Mouse (Mus musculus) brown adipose tissue, adult 24 weeks (tissue): ENCODE results near the gene 4930451I11Rik. TPM values are rescaled to one million over a fixed set of nuclear protein-coding genes. Genes with fewer than 3 reads are reported as not detected.
A peak's percentile ranks its signal among the peaks of the same experiment; 100 is the strongest.

Experiments used
- H3K27ac ChIP-seq: fragments of 200-500 bp; replicated peaks from 2 replicates; pipeline ENCODE4 v1.5.1; 2012; ENCODE audit warnings: low read depth, mild to moderate bottlenecking, low read length
- H3K4me1 ChIP-seq: fragments of 200-500 bp; 2 replicates; pipeline ENCODE4 v1.6.1; 2012; ENCODE audit warnings: low read length, mixed read lengths; ENCODE audit not compliant: control insufficient read depth, insufficient read depth, insufficient read length
- H3K4me3 ChIP-seq: fragments of 200-500 bp; 2 replicates; pipeline ENCODE4 v1.5.1; 2012; ENCODE audit warnings: low read depth, mild to moderate bottlenecking, low read length, moderate library complexity; ENCODE audit not compliant: insufficient read depth
- polyA plus RNA-seq: library from polyadenylated mRNA; stranded (reverse); fragments of >200 nt; gene quantifications from 2 replicates; pipeline ENCODE4 v1.2.4, GENCODE M21; 2012; ENCODE audit not compliant: missing spikeins, insufficient read depth, insufficient read length

4930451I11Rik gene
- polyA plus RNA-seq, 1 experiment = not detected

- peak overlapping the region; percentile 97 for H3K27ac ChIP-seq
- no peaks in the 10 kb centered on the region; the same call in 1 of the 2 replicates for H3K4me1 ChIP-seq
- H3K4me3 ChIP-seq = peak overlapping the region; percentile 90
These were observed 32.4 kb downstream of the 4930451I11Rik start for GRCm38 (mm10) chr7:126799050-126799467.

- Histone ChIP-seq H3K27ac (peak overlapping the region; percentile 97), H3K4me3 (peak overlapping the region; percentile 90), H3K4me1 (no peaks in the 10 kb centered on the region; the same call in 1 of the 2 replicates)
These were observed 33.1 kb downstream of the 4930451I11Rik start for GRCm38 (mm10) chr7:126798127-126799049.

GRCm38 (mm10) chr7:126797411-126798126, 33.9 kb downstream of the 4930451I11Rik start, which contains the start of gene Fam57b:
Gene Fam57b, plus strand, starts transcription at chr7:126797668.
- H3K4me1 ChIP-seq = no peaks in the 10 kb centered on the region; the same call in 1 of the 2 replicates
- H3K4me3 ChIP-seq = peak within 1 kb of the TSS; percentile 90
- H3K27ac ChIP-seq = peak within 1 kb of the TSS; percentile 97

GRCm38 (mm10) chr7:126796350-126796932, 35.0 kb downstream of the 4930451I11Rik start:
- H3K4me3 ChIP-seq = peak overlapping the region; percentile 90
- H3K4me1 ChIP-seq = no peaks in the 10 kb centered on the region; the same call in 1 of the 2 replicates
- peak overlapping the region; percentile 97; the same call in 1 of the 2 replicates for H3K27ac ChIP-seq

- Histone ChIP-seq H3K27ac (no peak overlapping the region), H3K4me1 (peaks cover 3% of the 10 kb centered on the region; the same call in 1 of the 2 replicates), H3K4me3 (peak overlapping the region; percentile 90; the same call in 1 of the 2 replicates)
These were observed 35.8 kb downstream of the 4930451I11Rik start for GRCm38 (mm10) chr7:126795387-126796317.

- Histone ChIP-seq H3K27ac (no peak overlapping the region), H3K4me1 (peaks cover 3% of the 10 kb centered on the region; the same call in 1 of the 2 replicates), H3K4me3 (no peak overlapping the region)
These were observed 37.2 kb downstream of the 4930451I11Rik start for GRCm38 (mm10) chr7:126794271-126794605.

GRCm38 (mm10) chr7:126793456-126794270, 37.8 kb downstream of the 4930451I11Rik start:
- H3K27ac ChIP-seq = no peak overlapping the region
- no peak overlapping the region for H3K4me3 ChIP-seq
- H3K4me1 ChIP-seq = peaks cover 3% of the 10 kb centered on the region; the same call in 1 of the 2 replicates

GRCm38 (mm10) chr7:126792721-126793443, 38.6 kb downstream of the 4930451I11Rik start:
- peaks cover 3% of the 10 kb centered on the region; the same call in 1 of the 2 replicates for H3K4me1 ChIP-seq
- H3K4me3 ChIP-seq = peak overlapping the region; percentile 25
- peak overlapping the region; percentile 26; the same call in 1 of the 2 replicates for H3K27ac ChIP-seq

GRCm38 (mm10) chr7:126791851-126792720, 39.4 kb downstream of the 4930451I11Rik start, which contains the start of gene Ppp4c:
Gene Ppp4c, minus strand, starts transcription at chr7:126792496.
- peaks cover 3% of the 10 kb centered on the region; the same call in 1 of the 2 replicates for H3K4me1 ChIP-seq
- H3K4me3 ChIP-seq = peak within 1 kb of the TSS; percentile 99
- H3K27ac ChIP-seq = peak within 1 kb of the TSS; percentile 93

GRCm38 (mm10) chr7:126789141-126789540, 42.3 kb downstream of the 4930451I11Rik start:
- H3K27ac ChIP-seq = no peak overlapping the region
- no peak overlapping the region for H3K4me3 ChIP-seq

GRCm38 (mm10) chr7:126786142-126786541, 45.3 kb downstream of the 4930451I11Rik start:
- H3K27ac ChIP-seq = no peak overlapping the region
- H3K4me3 ChIP-seq = no peak overlapping the region
- H3K4me1 ChIP-seq = 0 out of 2 replicates have a peak, but pooled peaks cover 3% of the 10 kb centered on the region

More at GRCm38 (mm10) chr7:126789141-126789540, 42.3 kb downstream of the 4930451I11Rik start:
- 0 out of 2 replicates have a peak, but pooled peaks cover 3% of the 10 kb centered on the region for H3K4me1 ChIP-seq

- H3K4me1 ChIP-seq = no peaks in the 10 kb centered on the region
- no peak overlapping the region for H3K27ac ChIP-seq
- no peak overlapping the region for H3K4me3 ChIP-seq
These were observed 46.4 kb downstream of the 4930451I11Rik start for GRCm38 (mm10) chr7:126785056-126785455.
